Mouse (Mus musculus) CH12.LX (cell line): ENCODE results near the gene Jsrp1.

Source experiments
- POLR2A ChIP-seq: IDR thresholded peaks from 2 replicates; pipeline ENCODE4 v1.6.1; 2011; ENCODE audit warnings: low read depth, mild to moderate bottlenecking, improper control_type of control experiment, low read length
- TCF12 ChIP-seq: IDR thresholded peaks from 2 replicates; pipeline ENCODE4 v1.6.1; 2014; ENCODE audit warnings: low read depth, mild to moderate bottlenecking, inconsistent platforms, low read length, improper control_type of control experiment

DNA sequence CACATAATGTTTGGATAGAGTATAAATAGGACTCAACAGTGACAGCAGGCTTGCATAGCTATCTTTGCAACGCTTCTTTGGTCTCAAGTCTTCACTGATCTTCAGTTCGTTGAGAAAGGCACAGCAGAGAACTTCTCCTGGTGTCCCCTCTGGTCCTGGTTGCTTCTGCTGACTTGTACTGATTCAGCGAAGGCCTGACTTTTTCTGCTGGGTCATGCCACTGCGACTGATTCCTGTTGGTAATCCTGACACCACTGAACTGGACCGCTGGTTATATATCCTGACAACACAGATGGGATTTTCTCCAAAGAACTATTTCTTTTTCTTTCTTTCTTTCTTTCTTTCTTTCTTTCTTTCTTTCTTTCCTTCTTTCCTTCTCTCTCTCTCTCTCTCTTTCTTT is 9.2 kb upstream of the Jsrp1 start:
- TF ChIP-seq TCF12 (no peak), POLR2A (no peak)
